Mouse (Mus musculus) bone marrow macrophage, adult 2 months (primary cell): ENCODE results near the gene Lhx1.

ENCODE experiments used
- CTCF ChIP-seq: IDR thresholded peaks from 2 replicates; pipeline ENCODE4 v1.5.1; 2012; ENCODE audit warnings: low read depth, mild to moderate bottlenecking, low read length, moderate library complexity
- POLR2A ChIP-seq: IDR thresholded peaks from 2 replicates; pipeline ENCODE4 v1.6.1; 2012; ENCODE audit warnings: mild to moderate bottlenecking, low read depth, low read length, borderline replicate concordance

DNA sequence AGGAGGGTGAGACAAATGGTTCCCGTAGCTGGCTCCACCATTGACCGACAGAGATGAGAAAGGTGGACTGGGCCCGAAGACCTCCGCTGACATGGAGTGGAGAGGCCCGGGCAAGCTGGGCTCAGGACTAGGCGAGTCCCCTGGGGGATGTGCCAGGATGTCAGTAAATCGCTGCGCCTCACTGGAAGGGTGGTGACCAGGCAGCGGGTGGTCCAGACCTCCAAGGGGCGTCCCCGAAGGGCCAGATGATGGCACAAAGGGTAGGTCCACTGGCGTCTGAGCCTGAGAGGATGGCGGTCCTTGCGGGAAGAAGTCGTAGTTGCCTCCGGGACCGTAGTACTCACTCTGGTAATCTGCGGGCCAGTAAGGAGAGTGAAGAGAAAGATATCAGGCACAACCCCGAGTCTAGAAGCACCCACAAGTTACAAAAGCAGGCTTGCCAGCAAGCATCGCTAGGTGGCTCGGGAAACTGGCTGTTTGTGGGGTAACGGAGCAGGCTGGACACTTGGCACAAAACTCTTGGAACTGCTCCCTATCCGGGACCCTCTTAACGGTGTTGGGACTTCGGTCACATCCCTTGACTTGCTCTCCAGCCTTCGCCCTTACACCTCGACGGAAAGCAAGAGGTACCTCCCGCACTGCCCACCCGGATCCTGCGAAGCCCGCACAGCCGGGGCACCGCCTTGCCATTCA lies 5.6 kb downstream of the Lhx1 start:
- TF ChIP-seq POLR2A (no peak), CTCF (no peak)
